Comparison of ENCODE assay signal across 8 mouse cellular contexts in the genomic region with DNA sequence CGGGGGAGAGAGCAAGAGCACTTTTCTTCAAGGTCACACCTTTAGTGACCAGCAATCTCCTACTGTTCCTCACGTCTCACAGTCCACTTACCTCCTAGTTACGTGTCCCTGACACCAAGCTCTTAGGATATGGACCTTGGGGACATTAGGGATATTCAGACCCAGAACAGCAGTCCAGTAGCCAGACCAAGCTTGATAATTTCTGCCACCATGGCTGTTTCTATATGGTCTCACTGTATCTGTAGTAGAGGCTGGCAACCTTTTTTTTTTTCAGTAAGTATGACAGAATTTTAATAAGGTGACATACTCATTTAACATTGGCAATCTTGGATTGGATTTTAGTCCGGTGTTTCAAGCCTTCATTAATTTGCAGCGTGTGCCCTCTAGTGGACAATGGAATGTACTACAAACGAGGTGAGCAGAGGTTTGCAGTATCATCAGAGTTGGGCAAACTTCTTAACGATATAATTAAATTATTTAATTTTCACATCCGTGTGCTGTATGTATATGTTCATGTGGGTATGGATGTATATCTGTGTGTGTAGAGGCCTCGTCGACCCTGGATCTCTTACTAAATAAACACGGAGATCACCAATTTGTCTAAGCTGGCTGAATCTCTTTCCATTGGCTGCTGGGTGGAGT. TPM values are rescaled to one million over a fixed set of nuclear protein-coding genes. Genes with fewer than 3 reads are reported as not detected.
DNase-seq lines count a peak whose midpoint lies in the region; ATAC-seq lines count a peak whose summit lies in the region.
"Had no signal": no experiment of that assay in that cellular context is flagged by ENCODE, and none has a peak within 500 bp of the region (broad histone marks: within the 10 kb centered on the region; RNA-seq: fewer than 3 reads in every experiment).

No protein-coding gene starts in this region.

- H3K27ac ChIP-seq in forebrain, embryonic 16.5 days (ENCODE audit: low read length) = no peak overlapping the region
- H3K27ac ChIP-seq in kidney, embryonic 16.5 days (ENCODE audit: low read length) = no peak overlapping the region

- no peaks in the 10 kb centered on the region for H3K27me3 ChIP-seq in forebrain, embryonic 16.5 days (replicated peaks; ENCODE audit: control insufficient read depth, insufficient read depth, low read length)
- no peaks in the 10 kb centered on the region for H3K27me3 ChIP-seq in kidney, embryonic 16.5 days (ENCODE audit: insufficient read depth, low read length)

- peak; percentile 63 to 68 for DNase-seq in B cell, adult 2 months
- peak; percentile 56 for DNase-seq in c-Kit-positive CD71-positive TER-119-positive erythroid progenitor cells, embryonic 14.5 days (ENCODE audit: low spot score)
- DNase-seq in lung, postnatal 25 days (ENCODE audit: low spot score) = peak; percentile 38
- DNase-seq in right cerebral cortex, postnatal 25 days = peak; percentile 29

- H3K4me2 ChIP-seq in forebrain, embryonic 16.5 days (ENCODE audit: low read length) = no peak overlapping the region
- 0 out of 2 replicates have a peak overlapping the region, but pooled peaks have one; percentile 17 for H3K4me2 ChIP-seq in kidney, embryonic 16.5 days (replicated peaks; ENCODE audit: low read depth, low read length)

- no peaks in the 10 kb centered on the region for H3K4me1 ChIP-seq in forebrain, embryonic 16.5 days (replicated peaks; ENCODE audit: control insufficient read depth, insufficient read depth, low read length)
- no peaks in the 10 kb centered on the region for H3K4me1 ChIP-seq in kidney, embryonic 16.5 days (ENCODE audit: insufficient read depth, low read length)

- no peak overlapping the region for H3K9ac ChIP-seq in forebrain, embryonic 16.5 days (replicated peaks; ENCODE audit: low read depth, low read length)
- H3K9ac ChIP-seq in kidney, embryonic 16.5 days (replicated peaks; ENCODE audit: low read length) = no peak overlapping the region

- peak; percentile 79 for ATAC-seq in CD4-positive, CD25-positive, alpha-beta regulatory T cell, adult 4 months
- peak; percentile 64 for ATAC-seq in forebrain, embryonic 16.5 days
- ATAC-seq in kidney, embryonic 16.5 days (ENCODE audit: low FRiP score, low TSS enrichment) = peak; percentile 39; the same call in 1 of the 2 replicates

- no peaks in the 10 kb centered on the region for H3K36me3 ChIP-seq in forebrain, embryonic 16.5 days (ENCODE audit: control insufficient read depth, insufficient read depth)
- H3K36me3 ChIP-seq in kidney, embryonic 16.5 days (ENCODE audit: insufficient read depth, low read length) = no peaks in the 10 kb centered on the region

- WGBS in forebrain, embryonic 16.5 days = 14% methylated on average over 11 of the region's 11 CpGs
- 17% methylated on average over 11 of the region's 11 CpGs for WGBS in kidney, embryonic 16.5 days

- no peak overlapping the region for H3K4me3 ChIP-seq in forebrain, embryonic 16.5 days (replicated peaks; ENCODE audit: low read length)
- H3K4me3 ChIP-seq in kidney, embryonic 16.5 days (ENCODE audit: low read length) = no peak overlapping the region

- no peaks in the 10 kb centered on the region for H3K9me3 ChIP-seq in forebrain, embryonic 16.5 days (ENCODE audit: control insufficient read depth, low read length)
- H3K9me3 ChIP-seq in kidney, embryonic 16.5 days (ENCODE audit: low read length) = no peaks in the 10 kb centered on the region; the same call in 1 of the 2 replicates

RNA-seq across cellular contexts. Expression of a gene that starts 17.1 kb away (rescaled TPM):
- polyA plus RNA-seq in CD4-positive, CD25-positive, alpha-beta regulatory T cell, adult 4 months (2017; shearing (Covaris generic)) = 10 to 100 TPM in 1 of 2 experiments, 1 to 10 TPM in 1; 9.8 to 17.8 TPM
- 68.5 and 103 TPM in 2 replicates for polyA plus RNA-seq in forebrain, embryonic 16.5 days (2015; fragmentation: Nextera tagmentation; extraction: Ambion mirVana)
- 0.89 and 0.90 TPM in 2 replicates for polyA plus RNA-seq in kidney, embryonic 16.5 days (2015; fragmentation: Nextera tagmentation; extraction: Ambion mirVana)

RNA-seq across cellular contexts. Expression of a gene that starts 54.2 kb away (rescaled TPM):
- polyA plus RNA-seq in CD4-positive, CD25-positive, alpha-beta regulatory T cell, adult 4 months (2017; shearing (Covaris generic)) = not detected
- polyA plus RNA-seq in forebrain, embryonic 16.5 days (2015; fragmentation: Nextera tagmentation; extraction: Ambion mirVana) = not detected in 2 replicates
- not detected in 2 replicates for polyA plus RNA-seq in kidney, embryonic 16.5 days (2015; fragmentation: Nextera tagmentation; extraction: Ambion mirVana)
- polyA plus RNA-seq: heart, embryonic 16.5 days had no signal
